ENCODE assay signal across 8 mouse cellular contexts in the genomic region with DNA sequence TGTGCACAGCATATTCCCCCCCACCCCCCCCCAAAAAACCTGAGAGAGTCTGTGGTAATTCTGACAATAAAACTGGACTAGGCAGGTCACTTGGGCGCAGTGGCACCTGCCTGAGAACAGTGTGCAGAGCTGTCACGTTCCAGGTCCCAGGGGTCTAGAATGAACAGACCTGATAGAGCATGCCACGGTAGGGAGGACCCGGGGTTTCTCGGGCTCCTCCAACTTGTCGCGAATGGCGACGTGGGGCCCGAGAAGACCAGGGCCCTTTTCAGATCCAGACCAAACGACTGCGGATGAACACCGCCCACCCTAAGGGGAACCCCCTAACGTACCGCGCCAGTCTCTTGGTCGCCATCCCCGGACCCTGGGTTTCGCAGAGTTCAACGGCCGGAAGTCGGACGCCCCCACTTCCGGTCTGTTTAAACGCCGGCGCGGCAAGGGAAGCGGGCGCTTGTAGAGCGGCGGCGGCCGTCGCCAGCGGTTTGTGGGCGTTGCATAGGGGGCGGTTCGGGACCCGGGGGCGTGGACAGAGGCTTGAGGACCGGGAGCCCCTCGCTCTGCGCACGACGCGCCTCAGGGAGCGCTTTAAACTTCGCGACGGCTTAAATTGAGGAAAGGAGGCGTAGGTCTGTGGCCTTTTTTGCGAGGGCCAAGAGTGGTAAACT. TPM values are rescaled to one million over a fixed set of nuclear protein-coding genes. Genes with fewer than 3 reads are reported as not detected.
DNase-seq lines count a peak whose midpoint lies in the region; ATAC-seq lines count a peak whose summit lies in the region.

A gene (plus strand): TSS at position 421 of the 665 bp plus-strand sequence.
A gene (minus strand): TSS at position 473 of the 665 bp plus-strand sequence.

- peak within 1 kb of the TSS; percentile 72 for H3K4me2 ChIP-seq in hindbrain, embryonic 14.5 days (replicated peaks)

- H3K27ac ChIP-seq in hindbrain, embryonic 14.5 days, result no peak within 1 kb of the TSS
- H3K27ac ChIP-seq in macrophage, result peak within 1 kb of the TSS; percentile 44

- H3K4me3 ChIP-seq in hindbrain, embryonic 14.5 days (replicated peaks; ENCODE audit: low read length), result peak within 1 kb of the TSS; percentile 59
- H3K4me3 ChIP-seq in macrophage (ENCODE audit: inconsistent target), result peak within 1 kb of the TSS; percentile 86

- peak; percentile 70 for DNase-seq in WW6 (ENCODE audit: low read depth, low spot score)
- peak; percentile 77 to 83 for DNase-seq in cerebellum, postnatal 25 days
- DNase-seq in frontal cortex, postnatal 25 days (ENCODE audit: low spot score in 2 of 2), result peak; percentile 54 to 59
- DNase-seq in hindbrain, embryonic 14.5 days (ENCODE audit: low spot score), result peak; percentile 89
- peak; percentile 73 to 80 for DNase-seq in left cerebral cortex, adult 18-20 months (ENCODE audit: low spot score in 2 of 2)
- peak; percentile 74 for DNase-seq in retina, postnatal 7 days (ENCODE audit: low read depth, low spot score)
- peak; percentile 74 to 77 for DNase-seq in urinary bladder, adult 18-20 months (ENCODE audit: low spot score in 2 of 2)

- H3K27me3 ChIP-seq in hindbrain, embryonic 14.5 days (ENCODE audit: control insufficient read depth, insufficient read depth, low read length), result no peaks in the 10 kb centered on the region

- H3K36me3 ChIP-seq in hindbrain, embryonic 14.5 days (replicated peaks; ENCODE audit: control insufficient read depth, insufficient read depth), result peaks cover 22% of the 10 kb centered on the region
- H3K36me3 ChIP-seq in macrophage (ENCODE audit: inconsistent target), result no peaks in the 10 kb centered on the region

- H3K79me2 ChIP-seq in macrophage (ENCODE audit: inconsistent target), result peaks cover 12% of the 10 kb centered on the region; the same call in 1 of the 2 replicates

- H3K4me1 ChIP-seq in hindbrain, embryonic 14.5 days (replicated peaks; ENCODE audit: control insufficient read depth, insufficient read depth, low read length), result peaks cover 9% of the 10 kb centered on the region

- ATAC-seq in hindbrain, embryonic 14.5 days (ENCODE audit: low FRiP score), result peak; percentile 98

- H3K9me3 ChIP-seq in hindbrain, embryonic 14.5 days (ENCODE audit: control insufficient read depth, low read length), result no peaks in the 10 kb centered on the region

- peak within 1 kb of the TSS; percentile 77 for H3K9ac ChIP-seq in hindbrain, embryonic 14.5 days

- WGBS in hindbrain, embryonic 14.5 days, result under 1% methylated on average over 53 of the region's 53 CpGs
- WGBS in macrophage (ENCODE audit: missing documents), result under 1% methylated on average over 53 of the region's 53 CpGs

RNA-seq across cellular contexts. Expression of the first gene that starts in this region (rescaled TPM):
- 9.1 and 10.1 TPM in 2 replicates for polyA plus RNA-seq in hindbrain, embryonic 14.5 days (2014; fragmentation: Nextera tagmentation; extraction: Ambion mirVana)
- total RNA-seq in left cerebral cortex, adult 18-20 months (2021), result 1 to 10 TPM; 2.3 TPM
- 100 to 1,000 TPM in 3 of 26 experiments, 10 to 100 TPM in 23; 28.7 to 117 (median 72.4) TPM for total RNA-seq in macrophage (2018; cell fraction: chromatin; rRNA removed)
- 1 to 10 TPM; 2.2 to 7.9 (median 3.6) TPM for total RNA-seq in macrophage (2018; cell fraction: cytosol; rRNA removed)
- 10 to 100 TPM; 12.7 to 63.6 (median 36.0) TPM for total RNA-seq in macrophage (2018; cell fraction: nucleus; rRNA removed)
- polyA plus RNA-seq in macrophage (2018), result 4.2 to 6.7 TPM (median 6.3 TPM) in 3 replicates

RNA-seq across cellular contexts. Expression of the second gene that starts in this region (rescaled TPM):
- 16.6 and 20.7 TPM in 2 replicates for polyA plus RNA-seq in hindbrain, embryonic 14.5 days (2014; fragmentation: Nextera tagmentation; extraction: Ambion mirVana)
- 1 to 10 TPM; 8.8 TPM for total RNA-seq in left cerebral cortex, adult 18-20 months (2021)
- 10 to 100 TPM in 14 of 26 experiments, 1 to 10 TPM in 12; 1.8 to 29.2 (median 10.3) TPM for total RNA-seq in macrophage (2018; cell fraction: chromatin; rRNA removed)
- total RNA-seq in macrophage (2018; cell fraction: cytosol; rRNA removed), result 1 to 10 TPM in 25 of 26 experiments, under 1 TPM in 1; 0.91 to 5.0 (median 3.8) TPM
- 10 to 100 TPM in 5 of 26 experiments, 1 to 10 TPM in 21; 1.1 to 14.6 (median 4.3) TPM for total RNA-seq in macrophage (2018; cell fraction: nucleus; rRNA removed)
- 3.4 to 5.9 TPM (median 3.4 TPM) in 3 replicates for polyA plus RNA-seq in macrophage (2018)
